17 mouse cellular contexts compared by ENCODE assay signal in the genomic region with DNA sequence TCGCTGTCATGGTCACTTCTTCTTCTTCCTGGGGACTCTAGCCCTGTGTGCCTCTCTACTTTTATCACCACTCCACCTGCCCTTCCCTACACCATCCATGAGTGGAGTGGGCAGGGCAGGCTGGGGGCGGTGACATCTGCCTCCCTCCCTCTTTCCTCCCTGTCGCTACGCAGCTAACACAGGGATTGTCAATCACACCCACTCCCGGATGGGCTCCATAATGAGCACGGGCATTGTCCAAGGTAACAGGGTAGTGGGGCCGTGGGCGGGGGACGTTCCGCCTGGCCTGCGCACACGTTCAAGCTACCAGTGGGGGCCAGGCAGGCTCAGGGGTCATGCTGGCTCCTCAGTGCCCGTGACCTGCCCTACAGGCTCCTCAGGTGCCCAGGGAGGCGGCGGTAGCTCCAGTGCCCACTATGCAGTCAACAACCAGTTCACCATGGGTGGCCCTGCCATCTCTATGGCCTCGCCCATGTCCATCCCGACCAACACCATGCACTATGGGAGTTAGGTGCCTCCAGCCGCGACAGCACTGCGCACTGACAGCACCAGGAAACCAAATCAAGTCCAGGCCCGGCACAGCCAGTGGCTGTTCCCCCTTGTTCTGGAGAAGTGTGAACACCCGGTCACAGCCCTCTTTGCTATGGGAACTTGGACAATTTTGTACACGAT. TPM values are rescaled to one million over a fixed set of nuclear protein-coding genes. Genes with fewer than 3 reads are reported as not detected.
DNase-seq lines count a peak whose midpoint lies in the region; TF ChIP-seq lines count a peak whose summit lies in the region.
"Had no signal": no experiment of that assay in that cellular context is flagged by ENCODE, and none has a peak within 500 bp of the region (broad histone marks: within the 10 kb centered on the region; RNA-seq: fewer than 3 reads in every experiment).

No protein-coding gene starts in this region.

- no peak for DNase-seq in layer of hippocampus, adult 2 months (ENCODE audit: low spot score in 2 of 2)
- DNase-seq in layer of hippocampus, adult 8-10 months (ENCODE audit: low spot score in 2 of 2), result no peak
- DNase-seq in thymus, postnatal 14 days, result peak; percentile 3
- DNase-seq in thymus, adult 2 months, result no peak
- DNase-seq in cerebellum, adult 2 months, result no peak
- DNase-seq: adrenal gland, postnatal 10 days; cerebellum, adult 11-12 months; cerebellum, postnatal 10 days; embryo, embryonic 11 days; gastrocnemius, postnatal 10 days had no signal

- no peaks in the 10 kb centered on the region for H3K27me3 ChIP-seq in thymus, adult 2 months (ENCODE audit: control insufficient read depth, insufficient read depth, low read length)
- H3K27me3 ChIP-seq in cerebellum, adult 2 months (ENCODE audit: control insufficient read depth, insufficient read depth, low read length), result no peaks in the 10 kb centered on the region
- H3K27me3 ChIP-seq: embryonic facial prominence, embryonic 15.5 days; heart, embryonic 12.5 days; hindbrain, embryonic 15.5 days had no signal

- H3K4me1 ChIP-seq in thymus, adult 2 months (replicated peaks; ENCODE audit: control insufficient read depth, insufficient read depth, low read length), result peaks cover 6% of the 10 kb centered on the region
- H3K4me1 ChIP-seq in cortical plate, adult 2 months (ENCODE audit: control insufficient read depth, insufficient read depth, low read length), result 0 out of 2 replicates have a peak, but pooled peaks cover 6% of the 10 kb centered on the region
- peaks cover 8% of the 10 kb centered on the region; the same call in 1 of the 2 replicates for H3K4me1 ChIP-seq in cerebellum, adult 2 months (ENCODE audit: control insufficient read depth, insufficient read depth, low read length)

- no peak for TF ChIP-seq POLR2A in thymus, adult 2 months (IDR thresholded peaks at IDR 0.05; ENCODE audit: control insufficient read depth, extremely low read depth, insufficient read depth, low read length, poor library complexity)
- TF ChIP-seq POLR2A in cortical plate, adult 2 months (IDR thresholded peaks at IDR 0.05; ENCODE audit: extremely low read depth, insufficient read depth, low read length), result peak; percentile 25; the same call in 1 of the 2 replicates
- TF ChIP-seq POLR2A in cerebellum, adult 2 months (IDR thresholded peaks at IDR 0.05; ENCODE audit: borderline replicate concordance, insufficient read depth, low read length), result no peak

- TF ChIP-seq CTCF in layer of hippocampus, adult 2 months (conservative IDR thresholded peaks at IDR 0.05), result no peak
- no peak for TF ChIP-seq CTCF in thymus, adult 2 months (IDR thresholded peaks at IDR 0.05; ENCODE audit: borderline replicate concordance, control insufficient read depth, extremely low read depth, insufficient read depth, low read length, poor library complexity)
- no peak for TF ChIP-seq CTCF in cortical plate, adult 2 months (IDR thresholded peaks at IDR 0.05; ENCODE audit: extremely low read depth, insufficient read depth, low read length)
- TF ChIP-seq CTCF in cerebellum, adult 2 months (IDR thresholded peaks at IDR 0.05; ENCODE audit: borderline replicate concordance, insufficient read depth, low read depth, low read length), result no peak

- WGBS in thymus, adult 2 months, result 94% methylated on average over 23 of the region's 23 CpGs
- WGBS in cerebellum, adult 2 months, result 75% methylated on average over 23 of the region's 23 CpGs

- peaks cover 5% of the 10 kb centered on the region; the same call in 1 of the 2 replicates for H3K36me3 ChIP-seq in thymus, adult 2 months (ENCODE audit: control insufficient read depth, insufficient read depth, low read length)

- H3K4me3 ChIP-seq in layer of hippocampus, adult 2 months, result no peak overlapping the region
- H3K4me3 ChIP-seq in thymus, adult 2 months (ENCODE audit: control insufficient read depth, insufficient read depth, low read length), result no peak overlapping the region
- no peak overlapping the region for H3K4me3 ChIP-seq in cortical plate, adult 2 months (ENCODE audit: insufficient read depth, low read length)
- no peak overlapping the region for H3K4me3 ChIP-seq in cerebellum, adult 2 months (replicated peaks; ENCODE audit: insufficient read depth, low read depth, low read length)
- H3K4me3 ChIP-seq: embryonic facial prominence, embryonic 15.5 days; erythroblast, embryonic 14.5 days; forebrain, embryonic 10.5 days; heart, embryonic 12.5 days; hindbrain, embryonic 10.5 days; hindbrain, embryonic 15.5 days had no signal

- peak overlapping the region; percentile 68 for H3K27ac ChIP-seq in layer of hippocampus, adult 2 months
- no peak overlapping the region for H3K27ac ChIP-seq in thymus, adult 2 months (ENCODE audit: control insufficient read depth, insufficient read depth, low read length)
- no peak overlapping the region for H3K27ac ChIP-seq in cortical plate, adult 2 months (ENCODE audit: insufficient read depth, low read length)
- no peak overlapping the region for H3K27ac ChIP-seq in cerebellum, adult 2 months (ENCODE audit: insufficient read depth, low read length)
- H3K27ac ChIP-seq: embryonic facial prominence, embryonic 15.5 days; forebrain, embryonic 10.5 days; hindbrain, embryonic 10.5 days; hindbrain, embryonic 15.5 days had no signal

RNA-seq across cellular contexts. Expression of gene Timm29, which starts 4.7 kb away (rescaled TPM):
- total RNA-seq in layer of hippocampus, adult 2 months (2021), result 10 to 100 TPM; 58.3 to 62.0 TPM
- 10 to 100 TPM; 51.6 to 64.9 (median 58.0) TPM for total RNA-seq in layer of hippocampus, adult 8-10 months (2022)
- polyA plus RNA-seq in thymus, adult 2 months (2012; rRNA removed), result 43.5 and 45.8 TPM in 2 replicates
- polyA plus RNA-seq in cortical plate, adult 2 months (2012; rRNA removed), result 50.4 and 53.2 TPM in 2 replicates
- 53.1 and 53.4 TPM in 2 replicates for polyA plus RNA-seq in cerebellum, adult 2 months (2012; rRNA removed)

RNA-seq across cellular contexts. Expression of gene Yipf2, which starts 4.8 kb away (rescaled TPM):
- 10 to 100 TPM; 18.6 to 19.8 TPM for total RNA-seq in layer of hippocampus, adult 2 months (2021)
- total RNA-seq in layer of hippocampus, adult 8-10 months (2022), result 10 to 100 TPM; 19.7 to 21.4 (median 20.6) TPM
- polyA plus RNA-seq in thymus, adult 2 months (2012; rRNA removed), result 47.1 and 50.6 TPM in 2 replicates
- 27.6 and 29.1 TPM in 2 replicates for polyA plus RNA-seq in cortical plate, adult 2 months (2012; rRNA removed)
- 30.9 and 31.3 TPM in 2 replicates for polyA plus RNA-seq in cerebellum, adult 2 months (2012; rRNA removed)

RNA-seq across cellular contexts. Expression of gene Smarca4, which starts 28.2 kb away (rescaled TPM):
- 100 to 1,000 TPM; 114 to 115 TPM for total RNA-seq in layer of hippocampus, adult 2 months (2021)
- total RNA-seq in layer of hippocampus, adult 8-10 months (2022), result 100 to 1,000 TPM in 3 of 4 experiments, 10 to 100 TPM in 1; 96.5 to 108 (median 103) TPM
- polyA plus RNA-seq in thymus, adult 2 months (2012; rRNA removed), result 156 and 191 TPM in 2 replicates
- polyA plus RNA-seq in cortical plate, adult 2 months (2012; rRNA removed), result 77.3 and 80.3 TPM in 2 replicates
- 88.8 and 96.7 TPM in 2 replicates for polyA plus RNA-seq in cerebellum, adult 2 months (2012; rRNA removed)

RNA-seq across cellular contexts. Expression of gene Carm1, which starts 41.1 kb away (rescaled TPM):
- total RNA-seq in layer of hippocampus, adult 2 months (2021), result 10 to 100 TPM; 75.9 to 85.6 TPM
- total RNA-seq in layer of hippocampus, adult 8-10 months (2022), result 10 to 100 TPM; 77.5 to 91.0 (median 82.4) TPM
- 98.5 and 112 TPM in 2 replicates for polyA plus RNA-seq in thymus, adult 2 months (2012; rRNA removed)
- polyA plus RNA-seq in cortical plate, adult 2 months (2012; rRNA removed), result 58.9 and 61.6 TPM in 2 replicates
- 51.0 and 57.1 TPM in 2 replicates for polyA plus RNA-seq in cerebellum, adult 2 months (2012; rRNA removed)
